Mouse (Mus musculus) A20 (cell line): Measurements from ENCODE around the gene Glce.

ENCODE experiments used
- DNase-seq: peaks from one replicate; pipeline ENCODE4 v3.0.0-alpha.2; 2011; ENCODE audit warnings: low read depth, low spot score

The Glce gene

DNA sequence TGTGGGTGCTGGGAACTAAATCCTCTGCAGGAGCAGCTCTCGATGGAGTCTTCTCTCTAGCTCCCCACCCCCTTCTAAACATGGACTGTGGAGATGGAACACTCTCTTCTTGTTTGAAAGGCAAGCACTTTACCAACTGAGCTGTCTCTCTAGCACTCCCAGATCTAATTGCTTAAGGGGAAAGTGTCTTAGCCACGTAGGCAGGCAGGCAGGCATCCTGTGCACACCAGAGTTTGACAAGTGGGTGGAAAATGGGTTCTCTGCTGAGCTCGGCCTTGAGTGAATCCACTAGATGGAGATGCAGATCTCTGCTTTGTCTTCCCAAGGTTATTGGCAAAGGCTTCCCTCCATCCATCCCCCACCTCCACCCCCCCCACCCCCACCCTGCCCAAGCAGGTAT lies 94.4 kb downstream of the Glce start:
- no peak for DNase-seq

- DNase-seq = peak; percentile 39
Observed at GRCm38 (mm10) chr9:62026600-62026999, 95.9 kb downstream of the Glce start, which contains the start of gene Paqr5. Paqr5 (minus strand) TSS chr9:62026856.

DNA sequence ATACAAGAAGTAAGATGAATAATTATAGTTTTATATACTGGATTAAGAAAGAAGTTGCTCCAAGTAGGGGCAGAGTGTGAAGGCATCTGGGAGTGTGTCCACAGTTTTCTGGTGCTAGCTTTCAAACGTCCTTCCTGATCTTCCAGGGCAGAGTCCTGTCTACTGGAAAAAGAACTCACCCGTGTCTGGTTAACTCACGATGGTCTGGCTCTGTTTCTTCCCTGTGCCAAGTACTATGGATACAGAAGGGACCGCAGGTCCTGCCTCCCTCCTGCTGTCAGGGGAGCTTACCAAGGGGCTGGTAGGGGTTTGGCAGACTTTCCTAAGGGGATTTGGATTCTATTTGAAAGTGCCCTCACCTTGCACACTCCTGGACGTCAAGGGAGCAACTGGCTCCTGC lies 97.4 kb downstream of the Glce start:
- no peak for DNase-seq

- DNase-seq = no peak
Observed at GRCm38 (mm10) chr9:62023879-62024278, 98.6 kb downstream of the Glce start.

DNA sequence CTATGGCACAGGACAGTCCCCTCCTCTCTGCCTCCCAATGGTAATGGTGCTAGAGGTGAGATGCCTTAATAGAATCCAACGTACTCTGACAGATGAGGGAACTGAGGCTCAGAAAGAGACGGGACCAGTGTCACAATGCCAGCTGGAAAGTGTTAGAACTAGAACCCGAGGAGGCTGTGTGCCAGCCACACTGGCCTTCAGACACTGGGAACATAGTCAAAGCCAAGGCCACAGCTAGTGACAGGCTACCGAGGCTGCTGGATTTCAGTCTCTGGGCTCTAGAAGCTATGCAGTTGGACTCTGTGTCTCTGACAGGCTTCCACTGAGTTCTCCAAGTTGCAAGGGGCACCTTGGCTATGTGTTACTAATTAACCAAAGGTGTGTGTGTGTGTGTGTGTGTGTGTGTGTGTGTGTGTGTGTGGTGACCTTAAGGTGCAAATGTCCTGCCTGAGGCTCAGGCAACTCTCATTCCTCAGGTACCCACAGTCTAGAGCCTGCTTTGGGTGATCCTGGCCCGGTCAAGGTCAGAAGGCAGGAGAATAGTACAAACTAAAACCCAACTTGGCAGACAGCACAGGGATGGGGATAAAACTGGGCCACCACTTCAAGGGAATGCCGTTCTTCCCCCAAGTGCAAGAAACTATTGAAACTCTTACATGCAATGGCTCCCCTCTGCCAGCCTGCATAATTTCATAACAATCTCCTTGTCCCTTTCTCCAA lies 99.3 kb downstream of the Glce start:
- DNase-seq = no peak

DNA sequence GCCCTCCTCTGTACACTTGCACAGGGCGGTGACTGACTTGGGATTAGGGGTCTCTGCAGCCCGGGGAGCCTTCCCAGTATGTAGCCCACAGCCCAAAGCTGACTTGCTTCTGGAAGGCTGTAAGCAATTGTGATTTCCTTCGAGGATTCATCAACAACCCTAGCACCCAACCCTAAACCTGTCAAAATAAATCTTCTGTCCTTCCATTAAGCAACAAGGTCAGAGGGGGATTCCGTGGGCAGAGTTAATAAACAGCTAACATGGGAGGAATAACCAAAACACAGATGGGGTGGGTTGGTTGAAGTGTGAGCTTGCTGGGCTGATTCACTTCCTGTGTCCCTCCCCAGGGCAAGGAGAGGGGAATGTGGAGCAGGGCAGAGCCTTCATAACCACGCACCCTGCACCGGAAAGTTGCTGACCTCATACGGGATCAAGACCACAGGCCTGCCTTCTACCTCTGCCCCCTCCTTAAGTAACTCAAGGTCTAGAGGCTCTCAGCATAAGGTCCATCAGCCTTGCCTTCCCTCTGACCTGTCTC lies 100.8 kb downstream of the Glce start:
- DNase-seq = no peak

DNA sequence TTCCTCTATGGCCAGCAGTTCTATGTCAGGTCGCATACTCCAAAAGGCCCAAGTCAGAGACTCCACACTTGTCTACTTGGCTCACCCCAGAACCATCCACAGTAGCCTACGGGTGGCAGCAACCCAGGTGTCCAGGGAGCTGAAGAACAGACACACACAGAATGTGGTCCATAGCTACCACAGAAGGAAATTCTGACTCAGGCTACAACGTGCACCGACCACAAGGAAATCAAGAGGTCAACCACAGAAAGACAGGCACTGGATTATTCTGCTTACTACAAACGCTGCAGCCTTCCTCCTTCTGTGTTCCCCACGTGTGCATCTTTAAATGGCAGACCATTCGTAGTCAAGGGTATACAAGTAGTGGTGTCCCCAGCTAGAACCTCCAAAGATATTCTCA lies 102.2 kb downstream of the Glce start:
- no peak for DNase-seq

- no peak for DNase-seq
Observed at GRCm38 (mm10) chr9:62018229-62019093, 104.0 kb downstream of the Glce start.

GRCm38 (mm10) chr9:62017329-62017728 lies 105.1 kb downstream of the Glce start:
- no peak for DNase-seq

GRCm38 (mm10) chr9:62015504-62015903 lies 107.0 kb downstream of the Glce start:
- peak; percentile 31 for DNase-seq

GRCm38 (mm10) chr9:62013316-62014097 lies 108.9 kb downstream of the Glce start:
- no peak for DNase-seq

DNA sequence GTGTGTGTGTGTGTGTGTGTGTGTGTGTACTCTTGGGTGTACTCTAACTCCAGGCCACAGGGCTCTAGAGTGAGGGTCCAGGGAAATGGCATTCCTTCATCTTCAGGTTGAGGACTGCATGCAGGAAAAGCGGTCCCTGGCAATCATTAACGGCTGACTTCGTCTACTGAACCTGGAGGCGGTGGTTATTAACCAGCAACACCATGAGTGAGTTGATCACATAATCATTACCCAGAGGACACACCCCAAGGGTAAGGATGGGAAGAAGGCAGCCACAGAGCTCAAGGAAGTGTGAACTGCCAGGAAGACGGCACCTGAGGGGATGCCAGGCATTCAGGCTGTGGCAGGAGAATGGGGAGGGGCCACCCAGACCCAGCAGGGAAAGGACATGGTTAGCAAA lies 114.1 kb downstream of the Glce start:
- no peak for DNase-seq
